Mouse (Mus musculus): ENCODE data around the gene Epb41l2.

Epb41l2 gene

GRCm38 (mm10) chr10:25438299-25438680 is 78.7 kb downstream of the Epb41l2 start:
- DNase-seq = no peak

GRCm38 (mm10) chr10:25439163-25439562 is 79.6 kb downstream of the Epb41l2 start:
- no peak for DNase-seq

GRCm38 (mm10) chr10:25439856-25440255 is 80.3 kb downstream of the Epb41l2 start:
- no peak for DNase-seq

DNA sequence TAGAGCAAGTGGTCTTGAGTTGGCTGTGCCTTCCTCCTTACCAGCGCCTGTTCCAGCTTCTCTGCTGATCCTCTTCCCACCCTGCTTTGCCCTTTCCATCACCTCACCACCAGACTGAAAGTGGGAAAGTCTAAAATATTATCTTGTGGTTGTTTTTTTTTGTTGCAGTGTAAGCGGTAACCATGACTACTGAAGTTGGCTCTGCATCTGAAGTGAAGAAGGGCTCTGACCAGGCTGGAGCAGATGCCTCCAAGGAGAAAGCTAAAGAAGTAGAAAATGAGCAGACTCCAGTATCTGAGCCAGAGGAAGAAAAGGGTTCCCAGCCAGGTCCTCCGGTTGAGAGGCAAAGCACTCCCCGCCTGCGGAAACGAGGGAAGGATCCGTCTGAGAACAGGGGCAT is 81.8 kb downstream of the Epb41l2 start:
- DNase-seq = no peak

DNA sequence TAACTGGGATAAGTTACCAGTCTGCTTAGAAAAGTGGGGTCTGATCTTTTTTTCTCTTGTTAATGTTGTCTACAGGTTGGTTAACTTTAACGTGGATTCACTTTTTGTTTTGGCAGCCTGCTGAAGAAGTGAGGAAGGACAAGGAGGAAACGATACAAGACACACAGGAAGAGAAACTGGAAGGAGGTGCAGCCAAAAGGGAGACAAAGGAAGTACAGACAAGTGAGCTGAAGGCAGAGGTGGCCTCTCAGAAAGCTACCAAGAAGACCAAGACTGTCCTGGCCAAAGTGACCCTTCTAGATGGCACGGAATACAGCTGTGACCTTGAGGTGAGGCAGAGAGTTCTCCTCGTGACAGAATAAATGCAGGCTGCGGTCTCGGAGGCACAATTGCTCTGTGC is 84.0 kb downstream of the Epb41l2 start:
- peak in 1 of 2 experiments; percentile 4 for DNase-seq

- DNase-seq = no peak
Measured at GRCm38 (mm10) chr10:25444198-25444783, 84.7 kb downstream of the Epb41l2 start.

GRCm38 (mm10) chr10:25446953-25447525 is 87.4 kb downstream of the Epb41l2 start:
- DNase-seq = peak; percentile 38 to 66

DNA sequence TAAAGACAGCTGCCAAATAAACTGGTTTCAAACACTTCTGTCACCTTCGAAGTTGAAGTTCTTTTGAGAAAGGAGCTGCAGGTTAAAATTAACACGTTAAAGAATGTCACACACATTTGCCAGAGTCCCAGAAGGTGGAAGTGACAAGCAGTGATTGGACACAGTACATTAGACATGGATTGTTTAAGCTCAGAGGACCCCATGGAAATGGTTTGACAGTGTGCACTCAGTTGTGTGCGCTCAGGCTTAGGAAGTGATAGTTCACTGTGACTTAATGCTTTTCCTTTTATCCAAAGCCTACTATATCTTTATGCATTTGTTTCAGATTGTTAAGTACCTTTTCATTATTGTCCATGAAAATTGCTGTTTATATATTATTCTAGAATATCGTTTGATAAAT is 89.1 kb downstream of the Epb41l2 start:
- no peak for DNase-seq

GRCm38 (mm10) chr10:25449312-25450020 is 89.9 kb downstream of the Epb41l2 start:
- DNase-seq = peak; percentile 53 to 69

- DNase-seq = no peak
Measured at GRCm38 (mm10) chr10:25453150-25453549, 93.6 kb downstream of the Epb41l2 start.

- peak in 1 of 2 experiments; percentile 19 for DNase-seq
Measured at GRCm38 (mm10) chr10:25453772-25454171, 94.2 kb downstream of the Epb41l2 start.

DNA sequence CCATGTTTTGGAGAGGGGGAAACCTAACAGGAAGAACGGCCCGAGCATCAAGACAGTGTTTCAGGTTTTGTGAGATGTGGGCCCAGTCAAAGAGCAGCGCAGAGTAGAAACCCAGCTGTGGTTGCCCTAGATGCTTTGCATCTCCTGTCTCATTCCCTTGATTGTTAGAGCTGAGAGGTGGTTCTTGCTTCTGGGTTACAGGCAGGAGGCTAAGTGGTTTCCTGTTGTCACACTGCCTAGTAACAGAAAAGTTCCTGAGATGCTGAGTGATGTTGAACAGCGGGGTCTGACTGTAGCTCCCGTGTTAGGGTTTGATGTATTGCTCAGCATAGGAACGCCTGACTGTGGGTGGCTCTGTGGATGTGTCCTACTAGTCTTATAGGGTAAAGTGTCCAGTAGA is 97.5 kb downstream of the Epb41l2 start:
- DNase-seq = no peak

- no peak for DNase-seq
Measured at GRCm38 (mm10) chr10:25457996-25458395, 98.4 kb downstream of the Epb41l2 start.

DNA sequence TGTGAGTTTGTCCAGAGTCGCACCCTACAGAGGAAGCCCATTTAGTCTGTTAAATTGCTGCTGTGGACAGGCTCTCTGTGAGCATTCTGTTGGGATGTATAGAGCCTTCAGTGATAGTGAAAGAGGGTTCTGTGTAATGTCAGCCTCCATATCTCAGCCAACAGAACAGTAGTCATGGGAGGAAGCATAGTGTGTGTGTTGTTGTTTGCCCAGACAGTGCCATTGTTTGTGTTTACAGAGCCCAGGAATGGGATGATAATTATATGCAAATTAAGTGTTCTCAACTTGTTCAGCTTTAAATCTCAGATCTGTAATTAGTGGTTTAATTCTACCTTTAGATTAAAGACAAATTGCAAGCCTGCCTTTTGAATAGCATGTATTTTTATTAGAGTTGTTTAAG is 102.2 kb downstream of the Epb41l2 start:
- DNase-seq = no peak

DNA sequence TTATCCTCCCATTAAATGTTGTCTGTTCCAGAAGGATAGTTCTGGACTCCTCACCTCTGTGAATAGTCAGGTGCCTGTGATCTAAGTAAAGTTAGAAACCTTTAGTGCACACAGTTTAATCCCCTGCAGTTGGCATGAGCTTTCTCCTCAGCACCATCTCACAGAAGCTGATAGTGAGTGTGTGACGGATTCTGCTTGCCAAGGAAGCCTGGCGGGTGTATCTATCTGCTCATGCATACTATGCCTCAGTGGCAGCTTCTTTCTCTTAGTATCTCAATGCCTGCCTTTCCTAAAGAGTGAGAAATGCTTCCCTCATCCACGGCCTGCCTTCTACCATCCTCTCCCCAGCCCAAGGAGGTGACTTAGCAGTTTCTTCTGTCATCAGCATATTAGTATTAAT is 103.1 kb downstream of the Epb41l2 start:
- DNase-seq = no peak

DNA sequence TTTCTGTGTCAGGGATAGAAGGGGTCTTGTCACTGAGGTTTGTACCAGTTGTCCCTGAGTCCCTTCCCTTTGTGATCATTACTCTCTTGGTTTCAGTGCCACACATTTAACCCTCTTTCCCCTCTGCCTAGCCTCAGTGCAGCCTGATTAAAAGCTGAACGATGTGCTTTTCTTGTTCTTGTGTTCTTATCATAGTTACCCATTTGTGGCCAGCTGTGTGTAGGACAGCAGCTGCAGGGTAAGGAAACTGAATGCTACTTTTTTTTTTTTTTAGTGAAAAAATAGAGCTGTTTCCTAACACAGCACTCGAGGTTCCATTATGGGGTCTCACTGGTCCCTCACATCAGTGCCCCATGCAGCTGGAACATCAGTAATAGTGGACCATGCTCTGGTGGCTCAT is 106.9 kb downstream of the Epb41l2 start:
- no peak for DNase-seq

- DNase-seq = no peak
Measured at GRCm38 (mm10) chr10:25471944-25472343, 112.3 kb downstream of the Epb41l2 start.

DNA sequence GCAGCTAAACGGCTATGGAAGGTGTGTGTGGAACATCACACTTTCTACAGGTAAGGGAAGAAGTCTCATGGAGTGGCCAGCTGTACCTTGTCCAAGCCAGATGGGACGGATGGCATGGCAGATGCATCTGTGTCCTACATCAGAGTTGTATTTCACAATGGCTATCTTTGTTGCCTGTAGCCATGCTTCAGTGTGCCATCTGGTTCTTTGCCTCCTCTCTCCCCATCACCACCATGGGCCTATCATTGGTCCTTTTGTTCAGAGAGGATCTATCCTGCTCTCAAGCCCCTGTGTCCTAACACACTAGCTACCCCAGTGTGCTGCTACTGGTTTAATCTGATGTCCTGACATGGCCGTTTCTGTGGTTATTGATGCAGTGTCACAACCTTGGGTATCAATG is 120.1 kb downstream of the Epb41l2 start:
- no peak for DNase-seq

DNA sequence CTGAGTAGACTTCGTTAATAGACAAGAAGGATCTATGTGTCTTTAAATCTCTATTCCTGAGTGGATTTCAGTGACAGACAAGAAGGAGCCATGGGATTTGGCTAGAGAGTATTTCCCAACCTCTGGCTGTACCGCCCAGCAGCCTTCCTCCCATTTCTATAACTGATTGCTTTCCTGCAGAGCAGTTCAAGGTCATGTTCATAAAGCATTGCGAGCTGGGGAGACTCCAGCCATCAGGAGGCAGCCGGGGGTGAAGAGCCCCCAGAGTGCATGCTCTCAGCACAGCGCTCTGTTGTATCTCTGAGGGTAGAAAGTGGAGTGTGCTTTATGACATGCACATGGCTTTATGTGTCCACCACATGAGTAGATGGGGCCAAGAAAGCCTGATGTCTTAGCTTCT is 123.2 kb downstream of the Epb41l2 start:
- DNase-seq = no peak

- peak; percentile 38 to 75 for DNase-seq
Measured at GRCm38 (mm10) chr10:25488456-25488855, 128.9 kb downstream of the Epb41l2 start.

DNA sequence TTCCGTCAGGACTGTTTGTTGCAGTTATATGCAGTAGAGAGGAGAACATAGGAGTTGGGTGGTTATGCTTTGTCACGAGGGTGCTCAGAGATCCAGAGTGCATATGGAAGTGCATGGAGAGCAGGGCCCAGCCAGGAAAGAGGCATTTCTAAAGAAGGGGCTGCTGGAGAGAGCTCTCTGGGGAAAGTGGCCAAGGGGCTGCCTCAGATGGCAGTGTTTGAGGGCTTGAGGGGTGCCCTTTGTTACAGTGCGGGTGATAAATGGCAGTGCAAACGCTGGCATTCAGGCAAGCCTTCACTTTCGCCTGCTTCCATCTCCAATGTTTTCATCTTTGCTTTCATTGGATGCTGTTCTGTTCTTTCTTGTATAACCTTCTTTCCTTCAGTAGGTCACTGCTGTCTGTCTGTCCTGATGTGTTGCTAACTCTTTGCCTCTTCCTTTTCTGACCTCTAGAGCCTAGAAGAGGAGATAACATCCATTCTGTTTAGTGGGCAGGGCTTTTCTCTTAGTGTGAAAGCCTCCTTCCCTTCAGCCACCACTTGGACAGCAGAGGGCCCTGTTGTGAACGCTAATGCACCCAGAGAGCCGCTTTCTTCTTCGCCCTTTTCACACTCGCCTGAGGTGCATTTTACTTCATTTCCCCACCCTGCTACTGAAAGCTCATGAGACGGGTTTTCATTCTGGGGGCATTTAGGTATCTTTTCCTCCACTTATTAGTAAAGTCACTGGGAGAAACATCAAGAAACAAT is 139.9 kb downstream of the Epb41l2 start:
- no peak for DNase-seq

DNA sequence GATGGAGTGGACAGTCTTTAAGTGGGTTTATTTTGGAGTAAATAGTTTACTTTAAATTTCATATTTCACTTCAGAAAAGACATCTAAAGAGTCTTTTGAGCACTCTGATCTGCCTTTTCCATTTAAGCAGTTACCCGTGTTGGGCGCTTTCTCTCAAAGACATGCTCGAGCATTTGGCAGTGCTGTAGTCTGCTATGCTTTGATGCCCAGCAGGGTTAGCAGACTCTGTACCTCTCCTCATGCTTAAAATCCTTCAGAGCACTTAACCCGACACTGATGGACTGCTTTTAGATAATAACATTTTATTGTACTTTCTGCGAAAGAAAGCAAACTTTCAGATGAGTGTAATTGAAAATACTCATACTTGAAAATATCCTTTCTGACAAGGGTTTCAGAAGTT is 143.7 kb downstream of the Epb41l2 start:
- no peak for DNase-seq

DNA sequence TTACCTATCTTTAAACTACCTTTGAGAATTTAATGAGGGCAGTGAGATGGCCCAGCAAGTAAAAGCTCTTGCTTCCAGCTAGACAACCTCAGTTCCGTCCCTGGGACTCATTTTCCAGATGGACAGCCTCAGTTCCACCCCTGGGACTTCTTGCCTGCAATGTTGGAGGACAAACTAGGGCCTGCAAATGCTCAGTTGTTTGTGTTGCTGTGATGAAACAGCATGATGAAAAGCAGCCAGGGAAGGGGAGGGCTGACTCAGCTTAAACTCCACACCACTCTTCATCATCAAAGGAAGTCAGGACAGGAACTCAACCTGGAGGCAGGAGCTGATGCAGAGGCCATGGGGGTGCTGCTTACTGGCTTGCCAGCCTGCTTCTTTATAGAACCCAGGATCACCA is 154.2 kb downstream of the Epb41l2 start:
- DNase-seq = no peak

DNA sequence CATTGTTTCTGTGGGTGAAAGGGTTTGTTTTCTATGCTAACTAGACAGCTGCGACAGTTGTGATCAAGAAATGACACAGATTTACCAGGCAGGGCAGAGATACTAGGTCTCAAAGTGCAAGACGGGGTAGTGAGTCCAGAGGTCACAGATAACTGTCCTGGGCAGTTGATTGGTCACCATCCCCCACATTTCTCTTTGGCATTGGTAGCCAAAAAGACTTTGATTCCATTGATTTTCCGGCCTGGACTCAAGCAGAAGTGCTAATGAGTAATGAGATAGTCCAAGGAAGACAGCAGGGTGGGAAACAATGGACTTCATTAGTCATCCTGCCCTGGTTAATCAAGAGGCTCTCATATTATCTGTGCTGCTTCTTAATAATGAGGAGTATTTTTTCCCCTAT is 160.4 kb downstream of the Epb41l2 start:
- no peak for DNase-seq

All from lung, postnatal 4 days (tissue).